Mouse (Mus musculus): ENCODE data around the gene Soga1.

Soga1 gene

DNA sequence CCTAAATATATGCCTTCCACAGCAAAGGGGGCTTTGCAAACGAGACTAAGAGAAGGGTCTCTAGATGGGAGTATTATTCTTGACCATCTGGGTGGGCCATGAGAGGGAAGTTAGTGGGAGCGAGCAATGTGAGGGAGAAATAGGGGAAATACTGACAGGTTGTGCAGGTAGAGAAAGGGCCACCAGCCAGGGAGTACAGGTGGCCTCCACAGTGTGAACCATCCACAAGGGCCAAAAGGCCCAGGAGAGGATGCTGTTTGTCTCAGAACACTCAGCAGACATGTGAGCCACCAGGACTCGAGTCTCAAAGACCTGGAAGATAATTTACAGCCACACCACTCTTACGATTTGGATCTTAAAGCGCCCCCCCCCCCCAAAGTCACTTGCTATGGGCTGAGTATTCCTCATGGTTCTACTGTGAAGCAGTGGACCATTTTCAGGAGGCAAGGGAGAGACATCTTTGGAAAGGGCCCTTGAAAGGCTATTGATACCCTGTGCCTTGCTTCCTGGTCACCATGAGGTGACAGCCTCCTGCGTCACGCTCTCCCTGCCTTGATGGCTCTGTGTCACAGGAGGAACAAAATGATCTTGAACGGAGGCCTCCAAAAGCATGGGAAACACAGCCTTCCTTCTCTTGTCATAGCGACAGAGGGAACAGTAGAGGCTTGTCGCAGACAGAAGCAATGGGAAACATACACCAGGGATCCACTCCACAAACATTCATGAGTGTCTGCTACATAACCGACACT is 18.3 kb downstream of the Soga1 start:
- no peak for DNase-seq

DNA sequence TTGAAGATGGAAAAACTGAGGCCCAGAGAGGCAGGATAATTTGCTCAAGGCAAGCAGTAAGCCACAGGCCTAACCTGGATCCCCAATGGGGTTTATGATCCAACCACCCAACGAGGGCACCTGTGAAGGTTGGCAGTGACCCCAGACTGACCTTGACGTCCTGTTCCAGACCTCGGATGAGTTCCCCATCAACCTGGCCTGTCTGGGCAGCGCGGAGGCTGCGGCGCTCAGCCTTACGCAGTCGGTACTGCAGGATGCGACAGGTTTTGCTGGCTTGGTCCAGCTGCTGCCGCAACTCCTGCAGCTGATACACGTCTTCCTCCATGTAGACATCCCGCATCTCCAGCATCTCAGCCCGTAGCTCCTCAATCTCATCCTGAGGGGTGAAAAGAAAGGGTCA is 19.0 kb downstream of the Soga1 start:
- no peak for DNase-seq

DNA sequence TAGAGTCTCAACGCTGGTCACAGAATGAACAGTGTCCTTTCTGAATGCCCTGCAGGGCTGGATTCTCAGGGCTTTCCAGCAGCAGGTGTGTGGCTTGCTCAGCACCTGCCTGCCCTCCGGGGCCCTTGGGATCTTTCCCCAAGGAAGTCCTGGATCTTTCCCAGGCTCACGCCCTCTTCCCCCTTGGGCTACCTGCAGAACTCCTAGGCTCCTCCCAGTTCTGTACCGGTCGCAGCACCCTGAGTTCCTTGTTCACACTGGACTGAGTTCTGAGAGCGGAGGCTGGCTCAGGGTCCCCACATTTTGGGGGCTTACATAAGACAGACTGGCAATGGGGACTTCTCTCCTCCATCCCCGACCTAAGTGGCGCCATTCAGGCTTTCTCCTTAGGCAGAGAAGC is 19.9 kb downstream of the Soga1 start:
- no peak for DNase-seq

GRCm38 (mm10) chr2:157058342-157058998 is 20.6 kb downstream of the Soga1 start:
- DNase-seq: no peak

GRCm38 (mm10) chr2:157057758-157058157 is 21.3 kb downstream of the Soga1 start:
- DNase-seq: no peak

- DNase-seq: no peak
Observed at GRCm38 (mm10) chr2:157057186-157057585, 21.9 kb downstream of the Soga1 start.

DNA sequence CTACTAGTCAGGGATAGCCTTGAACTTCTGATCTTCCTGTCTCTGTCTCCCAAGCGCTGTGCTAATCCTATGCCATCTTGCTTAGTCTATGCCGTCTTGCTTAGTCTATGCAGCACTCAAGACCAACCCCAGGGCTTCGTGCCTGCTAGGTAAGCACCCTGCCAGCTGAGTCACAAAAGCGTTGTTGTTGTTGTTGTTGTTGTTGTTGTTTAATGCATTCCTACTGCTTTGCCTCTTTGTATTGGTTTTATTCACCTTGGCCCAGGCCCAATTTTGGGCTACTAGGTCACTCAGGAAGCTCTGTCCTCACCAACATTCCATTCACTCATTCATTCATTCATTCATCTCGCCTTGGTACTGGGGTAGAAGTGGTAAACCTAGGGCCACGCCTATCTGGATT is 23.3 kb downstream of the Soga1 start:
- DNase-seq: no peak

DNA sequence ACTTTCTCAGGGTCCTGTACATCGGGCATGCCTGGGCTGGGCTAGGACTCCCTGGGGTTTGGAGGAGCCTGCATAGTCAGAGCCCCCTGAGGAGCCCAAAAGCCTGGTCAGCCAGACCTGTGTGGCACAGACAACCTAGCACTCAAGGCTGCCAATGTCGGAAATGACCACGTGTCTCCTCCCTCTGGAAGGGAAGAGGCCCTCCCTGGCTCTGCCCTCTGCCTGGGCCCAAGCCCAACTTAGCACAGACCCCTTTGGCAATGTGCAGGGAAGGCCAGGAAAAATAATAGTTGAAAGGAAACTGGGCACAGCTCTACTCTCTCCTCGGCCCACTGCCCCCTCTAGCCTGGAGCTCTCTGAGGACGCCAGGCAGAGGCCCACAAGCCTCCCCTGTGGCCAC is 24.2 kb downstream of the Soga1 start:
- peak; percentile 33 for DNase-seq

- DNase-seq: peak; percentile 37
Observed at GRCm38 (mm10) chr2:157054297-157054696, 24.8 kb downstream of the Soga1 start.

GRCm38 (mm10) chr2:157053787-157054186 is 25.3 kb downstream of the Soga1 start:
- no peak for DNase-seq

DNA sequence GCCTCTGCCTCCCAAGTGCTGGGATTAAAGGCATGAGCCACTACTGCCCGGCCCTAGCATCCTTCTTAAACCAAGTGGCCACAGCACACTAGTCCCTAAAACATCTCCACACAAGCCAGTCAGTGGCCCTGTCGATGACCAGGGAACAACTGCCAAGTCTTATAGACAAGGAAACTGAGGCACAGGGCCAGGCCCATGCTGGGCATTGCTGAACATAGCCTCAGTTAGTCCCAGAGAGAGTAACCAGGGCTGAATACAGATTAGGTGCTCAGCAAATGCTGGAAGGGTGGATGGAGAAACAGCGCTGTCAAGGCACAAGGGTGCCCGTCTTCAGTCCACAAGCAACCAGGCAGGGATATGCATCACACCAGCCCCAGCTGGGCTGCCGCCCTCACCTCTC is 25.9 kb downstream of the Soga1 start:
- no peak for DNase-seq

DNA sequence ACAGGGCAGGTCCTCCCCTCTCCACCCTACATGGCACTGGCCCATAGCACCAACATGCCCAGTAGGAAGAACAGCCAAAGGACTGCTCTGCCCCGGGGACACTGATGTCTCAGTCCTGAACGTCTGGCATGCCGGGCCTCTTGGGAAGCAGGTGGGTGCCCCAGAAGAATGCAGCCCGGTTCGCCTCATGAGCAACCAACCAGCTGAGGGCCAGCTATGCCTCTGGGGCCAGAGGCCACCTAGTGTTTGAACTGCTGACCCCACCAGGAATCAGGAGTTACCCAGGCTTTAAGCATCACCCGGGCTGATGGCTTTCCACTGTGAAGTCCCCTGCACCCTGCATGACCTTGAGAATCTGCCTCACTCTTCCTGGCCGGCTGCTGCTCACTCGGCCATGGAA is 26.6 kb downstream of the Soga1 start:
- DNase-seq: peak; percentile 45

DNA sequence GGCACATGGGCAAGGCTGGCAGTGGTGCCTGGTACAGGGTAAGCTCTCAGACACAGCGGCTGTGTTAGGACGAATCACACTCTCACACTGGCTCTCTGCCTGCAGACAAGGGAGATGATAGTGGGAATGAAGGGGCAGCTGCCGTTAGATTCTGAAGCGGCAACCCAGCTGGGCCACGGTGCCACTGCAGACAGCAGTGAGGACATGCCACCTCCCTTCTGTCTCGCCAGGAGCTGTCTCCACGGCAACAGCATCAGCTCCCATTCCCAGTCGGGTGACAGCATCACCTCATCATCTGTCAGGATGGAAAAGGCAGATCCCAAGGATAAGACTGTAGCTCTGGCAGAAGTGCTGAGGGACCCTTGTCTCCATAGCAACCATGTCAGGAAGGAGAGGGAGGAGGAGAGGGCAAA is 29.2 kb downstream of the Soga1 start:
- no peak for DNase-seq

GRCm38 (mm10) chr2:157048395-157049181 is 30.5 kb downstream of the Soga1 start:
- DNase-seq: no peak

- no peak for DNase-seq
Observed at GRCm38 (mm10) chr2:157046956-157047355, 32.1 kb downstream of the Soga1 start.

DNA sequence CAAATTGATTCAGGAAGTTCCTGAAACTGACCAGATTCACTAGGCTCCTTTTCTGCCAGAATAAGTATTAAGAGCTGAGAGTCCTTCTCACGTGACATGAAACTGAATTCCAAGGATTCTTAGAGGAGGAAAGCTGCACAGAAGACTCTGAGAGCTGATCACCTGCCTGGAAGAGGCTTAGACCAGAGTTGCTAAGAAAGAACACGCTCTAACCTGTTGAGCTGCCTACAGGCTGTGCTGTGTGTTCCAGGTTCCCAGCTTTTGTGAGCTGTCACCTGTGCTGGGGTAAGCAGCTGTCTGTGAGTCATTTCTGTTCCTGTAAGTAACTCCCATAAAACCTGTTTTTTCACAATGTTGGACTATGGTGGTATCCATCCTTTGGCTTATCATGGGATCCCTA is 33.1 kb downstream of the Soga1 start:
- DNase-seq: no peak

DNA sequence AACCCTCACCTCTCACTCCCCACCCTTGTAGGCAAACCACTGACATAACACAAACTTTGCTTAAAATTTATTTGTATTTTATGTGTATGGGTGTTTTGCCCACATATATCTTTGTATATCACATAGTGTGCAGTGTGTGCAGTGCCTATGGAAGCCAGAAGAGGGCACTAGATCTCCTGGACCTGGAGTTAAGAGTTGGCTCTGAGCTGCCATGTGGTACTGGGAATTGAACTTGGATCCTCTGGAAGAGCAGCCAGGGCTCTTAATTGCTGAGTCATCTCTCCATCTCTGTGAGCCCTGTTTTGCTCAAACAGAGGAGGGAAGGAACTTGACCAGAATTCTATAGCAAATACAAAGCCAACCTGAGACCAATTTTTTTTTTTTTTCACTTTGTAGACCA is 35.1 kb downstream of the Soga1 start:
- DNase-seq: no peak

DNA sequence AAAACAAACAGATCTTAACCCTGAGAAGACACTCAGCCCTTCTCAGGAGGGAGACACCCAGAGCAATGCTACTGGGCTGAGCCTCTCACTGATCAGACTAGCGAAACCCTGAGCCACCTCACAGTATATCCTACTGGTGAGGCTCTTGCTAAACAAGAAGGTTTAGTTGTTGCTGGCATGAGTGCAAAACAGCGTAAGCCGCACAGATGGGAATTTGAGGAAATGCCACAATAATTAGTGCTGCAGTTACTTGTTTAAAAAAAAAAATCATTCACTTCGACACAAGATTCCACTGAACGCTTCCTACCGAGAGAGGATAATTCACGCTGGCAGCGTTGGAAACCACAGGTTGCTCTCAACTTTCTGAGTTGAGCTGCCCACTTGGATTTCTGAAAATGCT is 35.5 kb downstream of the Soga1 start:
- no peak for DNase-seq

DNA sequence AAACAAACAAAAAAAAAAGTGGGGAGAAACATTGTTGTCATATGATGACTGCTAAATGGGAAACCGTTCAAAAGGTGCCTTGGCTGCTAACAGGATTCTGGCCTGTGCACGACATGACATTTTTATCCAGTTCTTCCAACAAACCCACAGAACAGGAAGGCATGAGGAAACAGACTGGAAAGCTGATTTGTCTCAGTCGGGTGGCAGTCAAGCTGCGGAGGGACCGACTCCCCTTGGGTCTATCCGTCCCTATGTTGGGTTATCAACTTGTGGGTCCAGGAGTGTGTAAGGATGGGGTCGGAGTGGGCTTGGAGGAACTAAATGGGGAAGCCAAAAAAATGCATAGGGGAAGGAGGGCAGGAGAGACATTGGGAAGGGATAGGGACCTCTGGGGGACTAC is 37.6 kb downstream of the Soga1 start:
- no peak for DNase-seq

- DNase-seq: no peak
Observed at GRCm38 (mm10) chr2:157040649-157041046, 38.4 kb downstream of the Soga1 start.

- DNase-seq: no peak
Observed at GRCm38 (mm10) chr2:157039900-157040648, 39.0 kb downstream of the Soga1 start.

- no peak for DNase-seq
Observed at GRCm38 (mm10) chr2:157037303-157037702, 41.8 kb downstream of the Soga1 start.

DNA sequence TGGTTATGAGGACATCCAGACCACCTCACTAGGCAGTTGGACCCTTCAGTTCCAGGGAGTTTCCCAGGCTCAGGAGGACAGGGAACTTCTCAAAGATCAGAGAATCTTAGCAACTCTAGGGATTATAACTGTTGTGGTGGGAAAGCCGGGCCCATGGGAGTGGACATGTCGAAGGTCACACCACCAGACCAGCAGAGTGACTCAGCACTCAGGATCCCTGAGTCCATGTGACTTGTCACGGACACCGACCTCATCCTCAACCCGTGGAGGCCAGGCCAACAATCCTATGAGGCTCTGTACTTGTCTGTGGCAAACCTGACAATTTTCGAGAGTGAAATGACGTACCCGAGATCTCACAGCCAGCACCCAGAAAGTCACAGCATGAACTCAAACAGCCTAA is 42.7 kb downstream of the Soga1 start:
- no peak for DNase-seq

All from kidney, adult 11 months (tissue).